Mouse (Mus musculus) right cerebral cortex, postnatal 36 days (tissue): ENCODE data around the gene Dmrtb1.
A peak's percentile ranks its signal among the peaks of the same experiment; 100 is the strongest.

Experiments used
- DNase-seq, 2 experiments: peaks; one replicate each; pipeline ENCODE4 v3.0.0; 2022; ENCODE audit warnings: low spot score in 2 of 2, mixed read lengths in 1 of 2

Dmrtb1 gene

GRCm38 (mm10) chr4:107681099-107681849 lies 2.8 kb downstream of the Dmrtb1 start:
- no peak for DNase-seq

GRCm38 (mm10) chr4:107680311-107681098 lies 3.5 kb downstream of the Dmrtb1 start:
- no peak for DNase-seq

DNA sequence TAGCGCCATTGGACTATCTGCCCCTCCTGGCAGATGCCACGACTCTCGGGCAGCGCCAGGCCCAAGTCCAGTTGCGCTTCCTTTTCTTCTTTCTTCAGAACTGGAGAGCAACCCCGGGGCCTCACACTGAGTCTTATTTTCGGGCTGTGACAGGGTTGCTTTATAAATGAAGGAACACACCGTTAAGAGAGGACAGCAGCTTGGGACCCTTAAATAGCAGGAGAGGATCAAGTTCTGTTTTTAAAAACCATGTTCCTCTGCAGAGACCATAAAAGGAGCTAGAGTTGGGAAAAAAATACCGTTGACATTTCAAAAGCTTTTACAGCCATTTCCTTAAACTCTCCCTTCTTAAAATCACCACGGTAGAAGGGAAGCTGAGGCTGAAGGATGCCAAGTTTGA lies 8.4 kb downstream of the Dmrtb1 start:
- no peak for DNase-seq

DNA sequence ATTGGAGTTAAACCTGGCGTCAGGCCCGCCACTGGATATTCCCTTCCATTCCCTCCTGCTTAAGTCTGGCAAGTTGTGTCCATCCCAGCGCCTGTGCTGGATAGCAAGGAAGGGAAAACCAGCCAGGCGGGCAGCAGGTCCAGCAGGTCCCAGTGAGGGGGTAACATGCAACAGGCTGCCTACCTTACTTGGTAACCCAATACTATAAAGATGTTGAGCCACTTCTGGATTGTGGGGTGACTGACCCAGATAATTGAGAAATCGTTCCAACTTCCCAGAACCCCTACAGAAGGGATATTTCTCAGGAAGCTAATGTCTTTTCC lies 9.7 kb downstream of the Dmrtb1 start:
- DNase-seq, result no peak

DNA sequence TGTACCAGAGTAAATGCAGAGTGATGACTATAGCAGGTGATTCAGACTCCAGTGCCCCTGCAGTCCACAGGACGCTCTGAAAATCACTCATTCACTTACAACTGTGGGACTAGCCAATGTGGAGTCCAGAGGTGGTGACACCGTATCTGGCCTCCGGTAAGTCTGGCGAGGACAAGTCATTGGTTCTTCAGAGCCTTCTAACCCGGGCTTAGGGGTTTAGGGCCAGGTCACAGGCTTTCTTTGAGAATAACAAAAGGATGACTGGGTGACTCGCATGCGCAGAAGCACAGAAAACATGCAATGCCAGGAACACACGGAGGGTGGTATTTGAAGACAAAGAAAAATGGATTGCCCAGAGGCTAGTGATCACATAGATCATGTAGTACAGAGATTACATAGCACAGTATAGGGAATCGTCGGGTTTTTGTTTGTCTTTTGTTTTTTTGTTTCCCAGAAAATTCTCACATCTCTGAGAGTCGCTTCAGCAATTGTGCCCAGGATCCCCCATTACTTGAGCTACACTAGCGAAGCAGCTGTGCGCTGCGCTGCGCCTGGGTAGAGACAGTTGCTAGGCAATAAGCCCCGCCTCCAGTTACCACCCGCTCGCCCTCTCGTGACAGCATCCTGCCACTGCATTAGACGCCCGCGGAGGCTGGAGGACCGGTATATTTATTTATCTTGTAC lies 10.2 kb downstream of the Dmrtb1 start:
- DNase-seq, result peak; percentile 75 to 79

- no peak for DNase-seq
Observed at GRCm38 (mm10) chr4:107670731-107671130, 13.3 kb downstream of the Dmrtb1 start.

DNA sequence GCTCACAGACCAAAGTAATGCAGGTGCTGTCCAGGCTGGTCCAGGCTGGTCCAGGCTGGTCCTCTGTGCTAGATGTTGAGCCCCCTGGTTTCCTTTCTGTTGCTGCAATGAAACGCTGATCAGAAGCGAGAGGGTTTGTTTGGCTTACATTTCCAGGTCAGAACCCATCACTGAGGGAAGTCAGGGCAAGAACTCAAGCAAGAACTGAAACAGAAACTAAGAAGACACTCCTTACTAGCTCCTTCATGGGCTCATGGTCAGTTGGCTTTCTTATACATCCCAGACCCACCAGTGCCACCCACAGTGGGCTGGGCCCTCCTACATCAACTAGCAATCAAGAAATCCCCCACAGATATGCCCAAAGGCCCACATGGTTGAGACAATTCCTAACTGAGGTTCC lies 15.5 kb downstream of the Dmrtb1 start:
- DNase-seq, result no peak

DNA sequence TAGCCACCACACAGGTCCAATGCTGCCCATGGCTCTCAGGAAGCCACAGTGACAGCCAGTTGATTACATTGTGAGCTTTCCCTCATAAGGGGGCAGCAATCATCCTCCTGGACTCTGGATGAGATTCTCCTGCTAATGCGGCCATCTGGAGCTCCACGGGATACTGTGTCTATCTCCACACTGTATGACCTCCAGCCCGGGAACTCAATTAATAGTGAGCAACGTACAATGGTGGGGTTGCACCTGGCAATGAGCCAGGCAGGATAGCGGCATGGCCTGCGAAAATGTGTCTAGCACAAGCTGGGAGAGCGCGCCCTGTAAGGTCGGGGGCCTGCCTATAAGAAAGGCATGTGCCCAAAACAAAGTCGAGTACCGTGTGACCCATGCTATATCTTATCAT lies 23.4 kb downstream of the Dmrtb1 start:
- DNase-seq, result no peak

DNA sequence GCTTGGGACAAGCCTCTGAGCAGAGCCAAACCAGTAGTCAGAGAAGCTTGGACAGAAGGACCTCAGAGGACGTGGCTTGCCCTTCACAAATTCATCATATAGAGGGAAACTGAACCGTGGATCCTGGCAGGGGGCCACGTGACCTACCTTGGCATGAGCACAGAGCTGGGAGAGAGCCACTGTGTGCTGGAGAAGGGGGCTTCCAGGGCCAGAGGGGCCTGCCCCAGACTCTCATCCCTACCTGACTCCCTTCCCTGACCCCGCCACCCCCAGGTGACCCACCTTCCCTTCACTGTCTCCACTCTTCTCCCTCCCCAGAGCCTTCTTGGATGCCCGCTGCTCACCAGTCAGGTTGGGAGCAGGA lies 30.8 kb downstream of the Dmrtb1 start:
- no peak for DNase-seq

GRCm38 (mm10) chr4:107652598-107653279 lies 31.3 kb downstream of the Dmrtb1 start:
- DNase-seq, result peak; percentile 65 to 76

DNA sequence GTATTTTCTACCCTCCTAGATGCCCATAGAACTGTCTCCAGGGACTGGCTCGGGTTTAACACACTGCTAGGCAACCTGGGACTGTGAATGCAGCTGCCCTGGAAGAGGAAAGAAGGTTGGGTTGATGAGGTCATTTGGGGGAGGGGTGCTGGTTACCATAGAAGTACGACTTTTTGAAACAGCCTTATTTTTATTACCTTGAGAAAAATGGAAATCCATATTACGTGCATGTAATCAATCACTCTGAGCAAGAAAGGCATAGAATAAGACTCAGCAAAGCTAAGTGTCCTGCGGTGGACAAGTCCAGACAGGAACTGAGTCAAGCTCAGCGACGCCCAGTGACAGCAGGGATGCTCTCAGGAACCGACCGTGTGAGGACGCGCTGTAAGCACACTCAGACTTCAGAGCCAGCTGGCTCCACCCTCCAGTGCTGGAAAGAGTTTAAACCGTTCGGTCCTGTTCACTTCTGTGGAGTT lies 33.0 kb downstream of the Dmrtb1 start:
- DNase-seq, result no peak

DNA sequence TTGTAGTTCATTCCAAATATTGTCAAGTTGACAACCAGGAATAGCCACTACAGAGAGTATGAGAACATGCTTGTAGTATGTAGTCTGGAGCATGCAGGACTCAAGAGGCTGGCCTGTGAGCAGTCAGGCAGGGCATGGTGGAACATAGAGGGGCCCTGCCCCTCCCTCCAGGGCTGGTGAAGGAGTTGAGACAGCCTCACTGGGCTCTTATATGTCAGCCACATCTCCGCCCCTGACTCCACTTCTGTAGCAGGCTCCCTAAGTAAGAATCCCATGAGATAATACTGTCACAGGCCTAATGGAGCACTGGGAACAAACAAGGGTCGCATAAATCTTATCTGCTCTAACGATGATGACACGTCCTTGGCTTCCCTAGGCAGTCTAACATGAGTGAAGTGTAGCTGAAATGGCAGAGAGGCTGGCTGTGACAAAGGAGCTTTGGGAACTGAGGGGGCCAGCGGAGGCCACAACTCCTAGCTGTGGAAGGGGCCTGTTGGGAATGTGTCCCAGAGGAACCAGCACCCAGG lies 35.0 kb downstream of the Dmrtb1 start:
- DNase-seq, result no peak

DNA sequence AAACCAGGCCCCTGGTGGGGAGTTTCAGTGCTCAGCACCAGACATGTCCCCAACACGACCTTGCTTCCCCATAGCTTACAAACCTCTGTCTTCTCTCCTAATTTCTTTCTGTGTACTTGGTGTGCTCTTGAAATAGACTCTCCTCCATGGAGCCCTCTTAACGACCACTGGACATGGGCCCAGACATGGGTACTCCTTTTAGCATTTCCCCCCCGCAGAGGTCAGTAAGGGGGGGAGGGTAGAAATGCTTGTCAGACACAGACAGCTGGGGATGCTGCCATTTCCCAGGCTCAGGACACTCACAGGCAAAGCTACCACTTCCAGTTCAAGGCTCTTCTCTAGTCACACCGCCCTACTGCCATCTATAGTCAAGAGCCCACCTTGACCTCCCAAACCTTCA lies 42.4 kb downstream of the Dmrtb1 start:
- no peak for DNase-seq

DNA sequence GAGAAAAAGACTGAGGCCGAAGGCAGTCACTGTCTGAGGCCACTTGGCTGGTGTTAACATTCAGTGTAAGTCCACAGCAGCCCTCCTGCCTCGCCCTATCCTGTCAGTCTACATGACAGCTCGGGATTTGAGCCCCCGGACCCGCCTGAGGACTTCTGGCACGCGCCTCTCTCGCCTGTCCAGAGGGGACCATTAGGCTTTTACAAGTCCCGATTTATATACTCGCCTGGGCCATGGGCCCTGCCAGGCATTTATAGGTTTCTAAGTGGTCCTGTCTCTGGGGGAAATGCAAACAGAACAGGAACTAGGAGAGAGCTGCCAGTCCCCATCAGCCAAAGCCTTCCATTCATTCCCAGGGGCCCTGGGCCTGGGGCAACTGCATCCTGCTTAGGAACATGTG lies 45.7 kb downstream of the Dmrtb1 start:
- no peak for DNase-seq

- peak in 1 of 2 experiments; percentile 23 for DNase-seq
Observed at GRCm38 (mm10) chr4:107637670-107638069, 46.4 kb downstream of the Dmrtb1 start.

GRCm38 (mm10) chr4:107636099-107636498 lies 47.9 kb downstream of the Dmrtb1 start:
- no peak for DNase-seq

- no peak for DNase-seq
Observed at GRCm38 (mm10) chr4:107634631-107635030, 49.4 kb downstream of the Dmrtb1 start.

- no peak for DNase-seq
Observed at GRCm38 (mm10) chr4:107628921-107629411, 55.1 kb downstream of the Dmrtb1 start.

DNA sequence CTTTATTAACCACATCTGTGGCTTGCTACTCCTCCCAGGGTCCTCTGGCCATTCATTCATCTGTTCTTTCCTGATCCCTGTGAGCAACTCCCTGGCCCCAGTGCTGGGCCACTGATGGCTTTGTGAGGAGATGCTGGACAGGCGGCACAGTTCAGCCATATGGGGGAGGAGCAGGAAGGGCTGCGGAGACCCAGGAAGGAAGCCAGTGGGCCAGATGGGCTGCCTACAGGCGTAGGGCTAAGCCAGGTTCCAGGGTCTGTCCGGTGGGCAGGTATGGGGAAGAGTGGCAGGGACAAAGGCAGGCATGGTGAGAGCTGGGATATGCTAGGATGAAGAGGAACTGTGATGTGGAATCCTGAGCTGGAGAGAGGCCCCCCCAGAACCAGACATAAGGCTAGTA lies 55.8 kb downstream of the Dmrtb1 start:
- DNase-seq, result no peak
